Mouse (Mus musculus) forebrain, embryonic 11.5 days (tissue): Measurements from ENCODE around the gene Klhl40. TPM values are rescaled to one million over a fixed set of nuclear protein-coding genes. Genes with fewer than 3 reads are reported as not detected.
A peak's percentile ranks its signal among the peaks of the same experiment; 100 is the strongest.

Experiments used
- ATAC-seq: fragments of 200-750 bp; cut with Nextera tagmentation; replicated peaks from 2 replicates; pipeline ENCODE4 v1.8.0; 2017; ENCODE audit warnings: moderate TSS enrichment; ENCODE audit not compliant: low FRiP score
- DNase-seq: peaks from one replicate; pipeline ENCODE4 v3.0.0-alpha.2; 2017; ENCODE audit warnings: low spot score
- H3K27ac ChIP-seq: fragments of 300-500 bp; sonication (generic); 2 replicates; pipeline ENCODE4 v1.5.1; 2014; ENCODE audit warnings: low read depth, low read length
- H3K27me3 ChIP-seq: fragments of 300-500 bp; sonication (generic); 2 replicates; pipeline ENCODE4 v1.6.1; 2014; ENCODE audit warnings: mild to moderate bottlenecking, low read length, mixed read lengths; ENCODE audit not compliant: control insufficient read depth, insufficient read depth
- H3K36me3 ChIP-seq: fragments of 300-500 bp; sonication (generic); 2 replicates; pipeline ENCODE4 v1.6.1; 2014; ENCODE audit warnings: mild to moderate bottlenecking, low read length, moderate library complexity, mixed read lengths; ENCODE audit not compliant: control insufficient read depth, insufficient read depth
- H3K4me1 ChIP-seq: fragments of 300-500 bp; sonication (generic); replicated peaks from 2 replicates; pipeline ENCODE4 v1.6.1; 2014; ENCODE audit warnings: low read length, mixed read lengths; ENCODE audit not compliant: control insufficient read depth, insufficient read depth
- H3K4me2 ChIP-seq: fragments of 300-500 bp; sonication (generic); 2 replicates; pipeline ENCODE4 v1.6.1; 2014; ENCODE audit warnings: low read depth, mild to moderate bottlenecking, low read length, moderate library complexity, mixed read lengths; ENCODE audit not compliant: severe bottlenecking
- H3K4me3 ChIP-seq: fragments of 300-500 bp; sonication (generic); 2 replicates; pipeline ENCODE4 v1.5.1; 2014; ENCODE audit warnings: low read depth, low read length
- H3K9ac ChIP-seq: fragments of 300-500 bp; sonication (generic); 2 replicates; pipeline ENCODE4 v1.6.1; 2014; ENCODE audit warnings: low read length
- H3K9me3 ChIP-seq: fragments of 300-500 bp; sonication (generic); 2 replicates; pipeline ENCODE4 v1.6.1; 2016; ENCODE audit warnings: low read length, mixed read lengths; ENCODE audit not compliant: control insufficient read depth
- WGBS: fragments of 180-500 bp; shearing (Covaris S2); extraction: QIAGEN DNeasy Blood & Tissue Kit; methylation state at CpG from one replicate; pipeline ENCODE4 v1.1.7; 2014; 5-methylcytosine and 5-hydroxymethylcytosine counted together
- polyA plus RNA-seq: library from polyadenylated mRNA; unstranded; fragments of >200 nt; fragmentation: Nextera tagmentation; extraction: Ambion mirVana; gene quantifications from 2 replicates; pipeline ENCODE4 v1.2.1, GENCODE M21; 2014

The Klhl40 gene
- polyA plus RNA-seq, 1 experiment from 2014 or later: 0.08 TPM

GRCm38 (mm10) chr9:121808511-121808910, 31.1 kb downstream of the Klhl40 start:
- no peak overlapping the region for H3K9ac ChIP-seq
- ATAC-seq (no peak), DNase-seq (no peak)
- H3K9me3 ChIP-seq: no peaks in the 10 kb centered on the region
- no peak overlapping the region for H3K4me2 ChIP-seq
- no peaks in the 10 kb centered on the region for H3K36me3 ChIP-seq
- WGBS: 40% methylated on average over 3 of the region's 3 CpGs
- H3K27me3 ChIP-seq: no peaks in the 10 kb centered on the region
- H3K4me3 ChIP-seq: no peak overlapping the region
- H3K27ac ChIP-seq: no peak overlapping the region
- H3K4me1 ChIP-seq: peaks cover 13% of the 10 kb centered on the region

- Histone ChIP-seq H3K27me3 (no peaks in the 10 kb centered on the region), H3K36me3 (no peaks in the 10 kb centered on the region), H3K4me3 (no peak overlapping the region), H3K4me1 (peaks cover 13% of the 10 kb centered on the region), H3K9ac (peak overlapping the region; percentile 1; the same call in 1 of the 2 replicates), H3K9me3 (no peaks in the 10 kb centered on the region), H3K4me2 (no peak overlapping the region), H3K27ac (no peak overlapping the region)
- peak; percentile 48 for ATAC-seq
- 15% methylated on average over 15 of the region's 15 CpGs for WGBS
- no peak for DNase-seq
Measured at GRCm38 (mm10) chr9:121810081-121810821, 32.8 kb downstream of the Klhl40 start.

- Histone ChIP-seq H3K27ac (no peak overlapping the region), H3K4me2 (no peak overlapping the region), H3K27me3 (no peaks in the 10 kb centered on the region), H3K9ac (no peak overlapping the region), H3K4me1 (peaks cover 4% of the 10 kb centered on the region), H3K36me3 (no peaks in the 10 kb centered on the region), H3K9me3 (no peaks in the 10 kb centered on the region), H3K4me3 (no peak overlapping the region)
- no peak for DNase-seq
- ATAC-seq: no peak
- 81% methylated on average over 6 of the region's 6 CpGs for WGBS
Measured at GRCm38 (mm10) chr9:121815183-121815582, 37.8 kb downstream of the Klhl40 start.

- H3K4me1 ChIP-seq: no peaks in the 10 kb centered on the region
- no peak overlapping the region for H3K27ac ChIP-seq
- ATAC-seq: no peak
Measured at GRCm38 (mm10) chr9:121819073-121819770, 41.8 kb downstream of the Klhl40 start.

GRCm38 (mm10) chr9:121819771-121820471, 42.5 kb downstream of the Klhl40 start:
- Histone ChIP-seq H3K9ac (no peak overlapping the region), H3K4me3 (no peak overlapping the region), H3K4me1 (no peaks in the 10 kb centered on the region), H3K27me3 (no peaks in the 10 kb centered on the region), H3K9me3 (no peaks in the 10 kb centered on the region), H3K27ac (no peak overlapping the region), H3K4me2 (no peak overlapping the region), H3K36me3 (no peaks in the 10 kb centered on the region)
- 63% methylated on average over 7 of the region's 7 CpGs for WGBS
- DNase-seq (no peak), ATAC-seq (no peak)

More at GRCm38 (mm10) chr9:121819073-121819770, 41.8 kb downstream of the Klhl40 start:
- no peak overlapping the region for H3K9ac ChIP-seq
- 83% methylated on average over 9 of the region's 9 CpGs for WGBS
- H3K36me3 ChIP-seq: no peaks in the 10 kb centered on the region
- no peaks in the 10 kb centered on the region for H3K9me3 ChIP-seq
- no peak overlapping the region for H3K4me3 ChIP-seq
- no peak overlapping the region for H3K4me2 ChIP-seq
- DNase-seq: no peak
- no peaks in the 10 kb centered on the region for H3K27me3 ChIP-seq

- WGBS: 72% methylated on average over 5 of the region's 5 CpGs
- ATAC-seq (no peak), DNase-seq (no peak)
- Histone ChIP-seq H3K4me3 (no peak overlapping the region), H3K4me1 (no peaks in the 10 kb centered on the region), H3K9ac (no peak overlapping the region), H3K9me3 (no peaks in the 10 kb centered on the region), H3K27me3 (no peaks in the 10 kb centered on the region), H3K27ac (no peak overlapping the region), H3K4me2 (no peak overlapping the region), H3K36me3 (no peaks in the 10 kb centered on the region)
Measured at GRCm38 (mm10) chr9:121820765-121821164, 43.4 kb downstream of the Klhl40 start.

GRCm38 (mm10) chr9:121822585-121822991, 45.2 kb downstream of the Klhl40 start:
- no peak for ATAC-seq
- 88% methylated on average over 6 of the region's 6 CpGs for WGBS
- Histone ChIP-seq H3K27ac (no peak overlapping the region), H3K4me2 (no peak overlapping the region), H3K36me3 (no peaks in the 10 kb centered on the region), H3K9ac (no peak overlapping the region), H3K9me3 (no peaks in the 10 kb centered on the region), H3K27me3 (no peaks in the 10 kb centered on the region), H3K4me1 (no peaks in the 10 kb centered on the region), H3K4me3 (no peak overlapping the region)
- no peak for DNase-seq

- Histone ChIP-seq H3K9ac (no peak overlapping the region), H3K27me3 (no peaks in the 10 kb centered on the region), H3K4me2 (no peak overlapping the region), H3K27ac (no peak overlapping the region), H3K4me1 (no peaks in the 10 kb centered on the region), H3K9me3 (no peaks in the 10 kb centered on the region), H3K4me3 (no peak overlapping the region), H3K36me3 (no peaks in the 10 kb centered on the region)
- DNase-seq: no peak
- 85% methylated on average over 1 of the region's 1 CpGs for whole genome bisulfite sequencing
- no peak for ATAC-seq
Measured at GRCm38 (mm10) chr9:121823051-121823450, 45.6 kb downstream of the Klhl40 start.
